ENCODE assay signal across 28 mouse cellular contexts in genomic region chr13:107306958-107307357, GRCm38 (mm10).
DNase-seq lines count a peak whose midpoint lies in the region; ATAC-seq and TF ChIP-seq lines count a peak whose summit lies in the region.
"Had no signal": no experiment of that assay in that cellular context is flagged by ENCODE, and none has a peak within 500 bp of the region (broad histone marks: within the 10 kb centered on the region; RNA-seq: fewer than 3 reads in every experiment).

No protein-coding gene starts in this region.

- H3K9me3 ChIP-seq in intestine, postnatal 0 days (ENCODE audit: control insufficient read depth) = no peaks in the 10 kb centered on the region
- H3K9me3 ChIP-seq in midbrain, embryonic 13.5 days = no peaks in the 10 kb centered on the region
- H3K9me3 ChIP-seq: embryonic facial prominence, embryonic 12.5 days; embryonic facial prominence, embryonic 15.5 days; heart, embryonic 12.5 days; heart, embryonic 15.5 days; hindbrain, embryonic 10.5 days; hindbrain, embryonic 13.5 days had no signal

- H3K4me1 ChIP-seq in intestine, postnatal 0 days (replicated peaks; ENCODE audit: control insufficient read depth, insufficient read depth, low read length) = no peaks in the 10 kb centered on the region
- no peaks in the 10 kb centered on the region for H3K4me1 ChIP-seq in midbrain, embryonic 13.5 days (replicated peaks)
- H3K4me1 ChIP-seq: embryonic facial prominence, embryonic 12.5 days; embryonic facial prominence, embryonic 15.5 days; hindbrain, embryonic 10.5 days had no signal

- no peak overlapping the region for H3K4me2 ChIP-seq in intestine, postnatal 0 days (replicated peaks; ENCODE audit: low read depth)
- H3K4me2 ChIP-seq in midbrain, embryonic 13.5 days (replicated peaks) = no peak overlapping the region
- H3K4me2 ChIP-seq: embryonic facial prominence, embryonic 12.5 days; embryonic facial prominence, embryonic 15.5 days; heart, embryonic 12.5 days; heart, embryonic 15.5 days; hindbrain, embryonic 13.5 days had no signal

- H3K27me3 ChIP-seq in intestine, postnatal 0 days (replicated peaks; ENCODE audit: control insufficient read depth, insufficient read depth, low read length) = no peaks in the 10 kb centered on the region
- no peaks in the 10 kb centered on the region for H3K27me3 ChIP-seq in midbrain, embryonic 13.5 days
- H3K27me3 ChIP-seq: embryonic facial prominence, embryonic 12.5 days; heart, embryonic 12.5 days; hindbrain, embryonic 13.5 days had no signal

- no peak overlapping the region for H3K9ac ChIP-seq in intestine, postnatal 0 days (ENCODE audit: low read depth, low read length)
- H3K9ac ChIP-seq in midbrain, embryonic 13.5 days (replicated peaks) = no peak overlapping the region
- H3K9ac ChIP-seq: embryonic facial prominence, embryonic 12.5 days; embryonic facial prominence, embryonic 15.5 days; forebrain, postnatal 0 days; heart, embryonic 12.5 days; heart, embryonic 15.5 days; hindbrain, embryonic 13.5 days had no signal

- H3K36me3 ChIP-seq in intestine, postnatal 0 days (ENCODE audit: control insufficient read depth, insufficient read depth) = no peaks in the 10 kb centered on the region
- no peaks in the 10 kb centered on the region for H3K36me3 ChIP-seq in midbrain, embryonic 13.5 days
- H3K36me3 ChIP-seq: embryonic facial prominence, embryonic 12.5 days; embryonic facial prominence, embryonic 15.5 days; heart, embryonic 12.5 days; heart, embryonic 15.5 days; hindbrain, embryonic 10.5 days; hindbrain, embryonic 13.5 days had no signal

- H3K27ac ChIP-seq in intestine, postnatal 0 days (ENCODE audit: low read depth, low read length) = no peak overlapping the region
- H3K27ac ChIP-seq in midbrain, embryonic 13.5 days = no peak overlapping the region
- H3K27ac ChIP-seq: embryonic facial prominence, embryonic 12.5 days; embryonic facial prominence, embryonic 15.5 days; gastrocnemius, adult 2 months; heart, embryonic 15.5 days; hindbrain, embryonic 10.5 days; hindbrain, embryonic 13.5 days had no signal

- 43% methylated on average over 1 of the region's 1 CpGs for WGBS in intestine, postnatal 0 days
- 91% methylated on average over 1 of the region's 1 CpGs for WGBS in midbrain, embryonic 13.5 days

- intact Hi-C loops in gastrocnemius, postnatal 36 days (cut with DNase I) = no loop called here

- TF ChIP-seq CTCF in intestine, postnatal 0 days (IDR thresholded peaks at IDR 0.05; ENCODE audit: low read depth) = no peak

- peak; percentile 81 for ATAC-seq in granulocyte monocyte progenitor cell, adult 5-6 weeks (replicated peaks; ENCODE audit: poor library complexity, severe bottlenecking)
- peak; percentile 47 for ATAC-seq in intestine, postnatal 0 days
- no peak for ATAC-seq in midbrain, embryonic 13.5 days
- ATAC-seq: activated CD4-positive, CD25-positive, alpha-beta regulatory T cell, adult 4 months; CD4-positive, CD25-positive, alpha-beta regulatory T cell, adult 4 months; forebrain, embryonic 14.5 days; forebrain, postnatal 0 days; hindbrain, embryonic 16.5 days had no signal

- DNase-seq in 416B (ENCODE audit: low read depth) = peak; percentile 79
- no peak for DNase-seq in gastrocnemius, postnatal 36 days
- no peak for DNase-seq in lung, postnatal 10 days
- DNase-seq: adrenal gland, adult 8-10 months; adrenal gland, postnatal 25 days; cerebellum, adult 11-12 months; cerebellum, adult 8-10 months; cerebellum, postnatal 10 days; cerebellum, postnatal 36 days; forebrain, postnatal 0 days; gastrocnemius, adult 2 months; gastrocnemius, postnatal 14 days; heart, postnatal 10 days; heart, postnatal 36 days; kidney, adult 11 months had no signal

- no peak overlapping the region for H3K4me3 ChIP-seq in intestine, postnatal 0 days (ENCODE audit: low read depth, low read length)
- H3K4me3 ChIP-seq in midbrain, embryonic 13.5 days (replicated peaks) = no peak overlapping the region
- H3K4me3 ChIP-seq: embryonic facial prominence, embryonic 12.5 days; embryonic facial prominence, embryonic 15.5 days; gastrocnemius, adult 2 months; heart, embryonic 12.5 days; heart, embryonic 15.5 days; hindbrain, embryonic 10.5 days; hindbrain, embryonic 13.5 days had no signal
